Mouse (Mus musculus) ovary, postnatal 14 days (tissue): ENCODE data around the gene Smgc.
A peak's percentile ranks its signal among the peaks of the same experiment; 100 is the strongest.
"Not testable (repeated sequence)": the region's sequence is repeated elsewhere in the genome, so short reads cannot be mapped to it uniquely, and the experiment has no call there.

ENCODE experiments used
- DNase-seq: peaks from one replicate; pipeline ENCODE4 v3.0.0; 2022; ENCODE audit warnings: low spot score

Gene Smgc

GRCm38 (mm10) chr15:91837965-91838364 lies at the start of gene Smgc:
TSS of gene Smgc (plus strand) at chr15:91838265.
- DNase-seq, result no peak

- DNase-seq, result no peak
Measured at GRCm38 (mm10) chr15:91788338-91788737, 49.7 kb upstream of the Smgc start.

GRCm38 (mm10) chr15:91806463-91806862 lies 31.6 kb upstream of the Smgc start:
- no peak for DNase-seq

DNA sequence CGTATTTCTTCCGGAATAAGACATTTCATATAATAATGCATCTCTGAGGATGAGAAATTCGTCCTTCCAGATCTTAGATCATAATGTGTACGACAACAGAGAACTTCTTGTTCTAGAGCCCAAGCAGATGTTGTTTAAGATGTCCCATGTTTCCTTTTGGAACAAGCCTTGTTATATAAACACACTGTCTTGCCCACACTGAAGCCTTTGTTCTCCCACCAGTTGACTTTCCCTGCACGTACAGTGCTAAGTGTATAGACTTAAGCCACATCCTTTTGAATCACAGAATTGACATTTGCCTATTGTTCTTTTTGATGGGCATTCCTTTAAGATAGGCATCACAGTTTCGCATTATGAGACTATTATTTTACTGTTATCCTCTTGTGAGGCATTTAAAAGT lies 2.7 kb upstream of the Smgc start:
- no peak for DNase-seq

- not testable (repeated sequence) for DNase-seq
Measured at GRCm38 (mm10) chr15:91864130-91864529, 26.1 kb downstream of the Smgc start.

DNA sequence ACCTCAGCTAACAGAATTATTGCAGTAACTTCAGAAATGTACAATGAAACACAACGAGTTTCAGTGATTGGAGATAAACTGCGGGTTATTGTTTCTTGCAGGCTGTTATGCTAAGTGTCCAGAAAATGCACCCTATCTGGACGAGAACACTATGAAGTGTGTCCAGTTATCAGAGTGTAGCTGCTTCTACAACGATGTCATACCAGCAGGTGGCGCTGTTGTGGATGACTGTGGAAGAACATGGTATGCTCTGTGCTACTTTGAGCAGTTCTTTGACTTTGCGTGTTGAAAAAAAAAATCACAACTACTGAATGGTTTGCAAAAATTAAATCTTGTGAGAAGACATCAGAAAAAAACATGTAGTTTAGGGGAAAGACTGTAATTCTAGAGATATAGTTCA lies 62.2 kb downstream of the Smgc start:
- DNase-seq, result no peak

DNA sequence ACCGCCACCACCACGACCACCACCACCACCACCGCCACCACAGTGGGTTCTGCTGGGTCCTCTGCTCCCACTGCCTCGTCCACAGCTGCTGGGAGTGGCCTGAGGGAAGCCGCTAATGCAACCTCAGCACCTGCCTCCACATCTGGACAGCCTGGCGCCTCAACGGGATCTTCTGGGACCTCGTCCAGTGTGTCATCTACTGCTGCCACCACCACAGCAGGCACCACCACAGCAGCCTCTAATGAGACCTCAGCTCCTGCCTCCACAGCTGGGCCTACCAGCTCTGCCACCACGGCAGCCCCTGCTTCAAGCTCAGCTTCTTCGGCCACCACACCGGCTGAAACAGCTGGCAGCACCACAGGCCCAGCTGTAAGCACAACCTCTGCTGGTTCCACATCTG lies 69.0 kb downstream of the Smgc start:
- peak; percentile 21 for DNase-seq
